Mouse (Mus musculus) retina, embryonic 14.5 days (tissue): ENCODE results near the gene Acr.

Source experiments
- DNase-seq: peaks from one replicate; pipeline ENCODE4 v3.0.0-alpha.2; 2015; ENCODE audit warnings: low spot score

The Acr gene

DNA sequence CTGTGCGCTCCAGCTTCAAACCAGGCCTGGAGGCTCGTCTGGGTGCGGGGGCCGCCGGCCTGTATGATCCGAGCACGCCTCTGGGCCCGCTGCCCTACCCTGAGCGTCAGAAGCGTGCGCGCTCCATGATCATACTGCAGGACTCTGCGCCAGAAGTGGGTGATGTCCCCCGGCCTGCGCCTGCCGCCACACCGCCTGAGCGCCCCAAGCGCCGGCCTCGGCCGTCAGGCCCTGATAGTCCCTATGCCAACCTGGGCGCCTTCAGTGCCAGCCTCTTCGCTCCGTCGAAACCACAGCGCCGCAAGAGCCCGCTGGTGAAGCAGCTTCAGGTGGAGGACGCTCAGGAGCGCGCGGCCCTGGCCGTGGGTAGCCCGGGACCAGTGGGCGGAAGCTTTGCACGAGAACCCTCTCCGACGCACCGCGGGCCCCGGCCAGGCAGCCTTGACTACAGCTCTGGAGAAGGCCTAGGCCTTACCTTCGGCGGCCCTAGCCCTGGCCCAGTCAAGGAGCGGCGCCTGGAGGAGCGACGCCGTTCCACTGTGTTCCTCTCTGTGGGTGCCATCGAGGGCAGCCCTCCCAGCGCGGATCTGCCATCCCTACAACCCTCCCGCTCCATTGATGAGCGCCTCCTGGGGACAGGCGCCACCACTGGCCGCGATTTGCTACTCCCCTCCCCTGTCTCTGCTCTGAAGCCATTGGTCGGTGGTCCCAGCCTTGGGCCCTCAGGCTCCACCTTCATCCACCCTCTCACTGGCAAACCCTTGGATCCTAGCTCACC lies 20.1 kb upstream of the Acr start:
- DNase-seq: peak; percentile 74

DNA sequence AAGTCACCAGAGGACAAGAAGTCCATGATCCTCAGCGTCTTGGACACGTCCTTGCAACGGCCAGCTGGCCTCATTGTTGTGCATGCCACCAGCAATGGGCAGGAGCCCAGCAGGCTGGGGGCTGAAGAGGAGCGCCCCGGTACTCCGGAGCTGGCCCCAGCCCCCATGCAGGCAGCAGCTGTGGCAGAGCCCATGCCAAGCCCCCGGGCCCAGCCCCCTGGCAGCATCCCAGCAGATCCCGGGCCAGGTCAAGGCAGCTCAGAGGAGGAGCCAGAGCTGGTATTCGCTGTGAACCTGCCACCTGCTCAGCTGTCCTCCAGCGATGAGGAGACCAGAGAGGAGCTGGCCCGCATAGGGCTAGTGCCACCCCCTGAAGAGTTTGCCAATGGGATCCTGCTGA lies 19.3 kb upstream of the Acr start:
- DNase-seq: no peak

DNA sequence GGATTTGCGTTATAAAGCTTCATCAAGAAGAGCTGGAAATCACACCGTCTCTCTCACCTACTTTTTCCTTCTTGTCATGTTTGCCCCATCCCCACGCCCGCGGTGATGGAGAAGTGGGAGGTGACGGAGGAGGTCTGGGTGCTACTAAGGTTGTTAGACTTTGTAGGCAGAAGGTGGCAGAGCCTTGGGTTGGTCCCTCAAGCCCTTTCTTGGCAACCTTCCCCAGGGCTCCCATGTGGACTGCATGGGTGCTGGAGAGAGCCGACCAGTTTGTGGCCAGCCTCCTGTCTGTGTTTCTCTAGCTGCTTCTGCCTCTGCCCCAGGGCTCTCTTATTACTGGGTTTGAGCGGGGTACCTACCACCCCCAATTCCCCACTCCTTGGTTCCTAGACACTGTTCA lies 17.6 kb upstream of the Acr start:
- no peak for DNase-seq

DNA sequence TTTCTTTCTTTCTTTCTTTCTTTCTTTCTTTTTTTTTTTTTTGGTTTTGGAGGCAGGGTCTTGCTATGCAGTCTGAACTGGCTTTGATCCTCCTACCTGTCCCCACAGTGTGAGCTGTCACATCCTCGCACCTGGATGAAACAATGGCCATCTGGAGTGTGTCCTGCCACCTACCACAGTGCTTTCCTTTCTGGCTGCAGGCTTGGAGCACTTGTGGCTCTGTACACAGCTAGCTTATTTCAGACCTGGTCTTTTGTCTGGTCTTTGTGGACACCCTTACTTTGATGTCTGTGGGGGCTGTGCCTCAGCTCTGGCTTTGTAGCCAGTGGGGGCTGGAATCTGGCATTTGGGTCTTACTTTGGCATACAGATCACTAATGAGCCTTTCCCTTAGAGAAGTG lies 16.4 kb upstream of the Acr start:
- no peak for DNase-seq

DNA sequence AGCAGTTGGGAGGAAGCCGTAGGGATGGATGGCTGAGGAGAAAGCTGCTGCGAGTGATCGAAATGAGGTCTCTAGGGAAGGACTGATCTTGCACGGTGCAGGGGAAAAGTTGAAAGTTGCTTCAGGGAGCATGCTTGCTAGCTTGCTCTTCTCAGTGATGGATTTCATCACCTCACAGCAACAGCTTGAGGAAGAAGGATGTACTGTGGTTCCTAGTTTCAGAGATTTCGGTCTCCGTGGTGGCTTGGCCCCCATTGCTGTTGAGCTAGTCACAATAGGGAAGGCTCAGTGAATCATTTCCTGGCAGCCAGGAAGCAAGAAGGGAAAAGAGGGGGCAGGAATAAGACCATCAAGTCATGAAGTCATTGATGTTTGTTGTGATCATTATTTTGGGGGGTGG lies 12.5 kb upstream of the Acr start:
- DNase-seq: no peak

DNA sequence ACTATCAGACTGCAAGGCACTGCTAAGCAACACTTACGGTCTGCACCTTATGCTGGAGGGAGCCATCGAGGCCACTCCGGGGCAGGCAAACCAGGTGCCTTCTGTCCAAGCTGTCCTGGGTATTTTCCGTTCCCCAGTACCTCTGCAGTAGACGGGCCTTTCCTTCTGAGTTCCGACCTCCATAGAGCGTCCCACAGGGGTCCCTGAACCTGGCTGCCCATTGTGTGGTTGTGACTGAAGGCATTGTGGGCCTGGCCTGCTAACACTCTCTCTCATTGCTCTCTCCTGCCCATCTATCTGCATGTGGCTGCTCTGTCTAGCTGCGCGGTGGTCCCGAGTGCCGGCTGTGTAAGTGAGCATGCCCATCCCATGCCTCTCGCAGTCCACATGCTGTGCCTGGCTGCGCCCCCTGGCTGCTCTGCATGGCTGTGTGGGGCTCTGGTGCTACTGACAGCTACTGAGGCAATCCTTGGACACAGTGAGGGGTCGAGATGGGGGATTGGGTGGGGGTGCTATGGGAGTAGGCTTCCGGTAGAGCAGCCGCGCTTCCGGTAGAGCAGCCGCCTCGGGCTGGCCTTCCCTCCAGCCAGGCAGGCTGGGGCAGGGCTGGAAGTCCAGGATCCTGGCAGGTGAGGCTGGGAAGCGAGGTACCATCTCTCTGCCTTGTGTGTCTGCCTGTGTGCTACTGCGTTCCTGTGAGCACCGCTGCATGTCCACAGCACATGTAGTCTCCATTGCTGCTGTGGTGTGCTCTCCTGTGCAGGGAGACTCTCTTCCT lies 11.5 kb upstream of the Acr start:
- peak; percentile 62 for DNase-seq

DNA sequence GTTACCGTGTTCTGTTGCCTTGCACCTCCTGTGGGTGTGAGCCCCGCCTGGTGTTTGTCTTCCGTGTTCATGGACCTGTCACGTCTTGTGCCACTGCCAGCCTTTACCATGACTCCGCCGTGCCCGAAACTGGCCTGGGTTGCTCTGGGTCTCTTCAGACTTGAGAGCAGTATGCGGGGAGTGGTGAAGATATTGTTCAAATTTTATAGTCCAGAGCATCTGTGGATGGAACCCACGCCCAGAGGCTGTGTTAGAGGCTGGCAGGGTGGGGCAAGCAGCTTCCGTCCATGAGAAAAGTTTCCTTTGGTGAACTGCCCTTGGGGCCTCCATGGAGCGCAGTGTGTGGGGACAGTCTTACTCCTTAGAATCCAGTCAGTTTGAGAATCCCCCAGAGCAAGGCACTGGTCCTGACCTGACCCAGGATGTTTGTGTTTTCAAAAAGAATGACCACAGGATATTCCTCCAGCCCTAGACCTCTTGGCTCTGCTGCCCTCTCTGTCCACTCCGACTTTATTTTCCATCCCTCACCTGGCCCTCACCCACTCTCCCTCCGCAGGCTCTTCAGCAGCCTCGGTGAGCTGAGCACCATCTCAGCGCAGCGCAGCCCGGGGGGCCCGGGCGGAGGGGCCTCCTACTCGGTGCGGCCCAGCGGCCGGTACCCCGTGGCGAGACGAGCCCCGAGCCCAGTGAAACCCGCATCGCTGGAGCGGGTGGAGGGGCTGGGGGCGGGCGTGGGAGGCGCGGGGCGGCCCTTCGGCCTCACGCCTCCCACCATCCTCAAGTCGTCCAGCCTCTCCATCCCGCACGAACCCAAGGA lies 10.7 kb upstream of the Acr start:
- DNase-seq: no peak

DNA sequence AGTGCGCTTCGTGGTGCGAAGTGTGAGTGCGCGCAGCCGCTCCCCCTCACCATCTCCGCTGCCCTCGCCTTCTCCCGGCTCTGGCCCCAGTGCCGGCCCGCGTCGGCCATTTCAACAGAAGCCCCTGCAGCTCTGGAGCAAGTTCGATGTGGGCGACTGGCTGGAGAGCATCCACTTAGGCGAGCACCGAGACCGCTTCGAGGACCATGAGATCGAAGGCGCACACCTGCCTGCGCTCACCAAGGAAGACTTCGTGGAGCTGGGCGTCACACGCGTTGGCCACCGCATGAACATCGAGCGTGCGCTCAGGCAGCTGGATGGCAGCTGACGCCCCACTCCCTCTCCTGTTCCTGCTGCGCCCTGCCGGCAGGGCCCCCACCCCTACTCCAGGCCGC lies 10.1 kb upstream of the Acr start:
- DNase-seq: no peak

DNA sequence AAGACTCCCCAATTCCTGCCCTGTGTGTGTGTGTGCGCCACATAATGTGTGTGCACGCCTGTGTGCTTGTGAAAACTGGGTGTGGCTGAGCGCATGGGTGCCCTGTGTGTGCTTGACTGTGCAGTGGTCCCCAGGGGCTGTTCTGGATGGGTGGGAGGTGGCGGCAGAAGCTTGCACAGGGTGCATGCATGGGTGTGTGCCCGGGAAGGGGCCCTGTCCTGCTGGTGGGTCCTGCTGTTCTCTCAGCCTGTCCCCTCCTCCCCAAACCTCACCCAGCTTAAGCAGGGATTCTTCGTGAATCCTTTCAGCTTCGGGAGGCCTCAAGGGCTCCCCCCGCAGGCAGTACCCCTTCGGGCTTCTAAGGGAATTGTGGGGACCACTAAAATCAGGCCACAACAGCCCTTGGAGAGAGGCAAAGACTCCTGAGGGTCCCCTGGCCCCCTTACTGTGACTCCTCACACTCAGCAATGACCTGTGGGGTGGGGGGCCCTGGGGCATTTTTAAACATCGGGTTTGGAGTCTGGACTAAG lies 8.9 kb upstream of the Acr start:
- DNase-seq: no peak

DNA sequence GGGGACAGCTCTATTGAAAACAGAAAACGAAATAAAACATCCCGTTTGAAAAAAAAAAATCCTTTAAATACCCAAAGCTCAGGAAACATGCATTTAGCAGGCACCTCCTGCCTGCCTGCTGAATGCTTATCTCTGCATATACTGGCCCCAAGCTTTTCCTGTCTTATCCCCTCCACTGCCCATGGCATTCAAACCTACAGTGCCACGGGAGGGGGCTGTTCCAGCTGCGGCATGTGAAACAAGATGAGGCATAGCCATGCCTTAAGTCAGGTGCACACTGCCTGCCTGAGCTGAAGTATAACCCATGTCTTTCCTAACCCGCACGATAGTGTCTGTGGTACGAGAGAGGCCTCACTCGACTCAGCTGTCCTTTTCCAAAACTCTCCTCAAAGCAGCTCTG lies 4.0 kb downstream of the Acr start:
- DNase-seq: no peak

DNA sequence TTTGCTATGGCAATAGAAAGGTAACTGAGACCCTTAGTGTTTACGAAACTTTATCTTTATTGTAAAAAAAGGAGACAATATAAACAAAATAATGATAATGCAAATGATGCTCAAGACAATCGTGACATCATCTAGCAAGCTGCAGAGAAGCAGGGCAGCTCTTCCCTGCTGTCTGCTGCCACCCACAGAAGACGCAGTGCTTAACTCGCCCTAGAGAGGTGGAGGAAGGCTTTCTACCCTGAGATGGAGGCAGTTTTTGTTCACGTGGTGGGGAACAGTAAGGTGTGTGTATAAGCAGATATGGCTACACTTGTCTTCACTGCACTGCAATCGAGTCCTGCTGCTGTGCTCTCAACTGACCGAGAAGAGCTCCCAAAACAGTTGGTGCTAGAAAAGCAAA lies 14.4 kb downstream of the Acr start:
- DNase-seq: no peak

DNA sequence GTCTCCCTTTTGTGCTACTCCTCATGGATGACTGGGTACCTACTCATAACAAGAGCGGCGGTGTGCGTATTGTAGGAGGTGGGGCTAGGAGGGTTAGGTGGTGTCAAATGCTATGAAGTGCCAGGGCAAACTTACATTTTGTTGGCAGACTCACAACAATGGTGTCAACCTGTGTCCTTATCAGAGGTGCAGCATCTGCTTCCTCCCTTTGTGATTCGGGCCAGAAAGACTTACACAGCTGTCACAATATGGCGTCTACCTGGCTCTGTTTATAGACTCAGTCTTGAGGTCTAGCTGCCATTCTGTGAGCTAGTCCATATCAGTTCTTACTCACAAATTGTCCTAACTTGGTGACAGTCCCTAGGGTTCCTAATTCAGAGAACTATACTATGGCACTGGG lies 17.0 kb downstream of the Acr start:
- peak; percentile 23 for DNase-seq

DNA sequence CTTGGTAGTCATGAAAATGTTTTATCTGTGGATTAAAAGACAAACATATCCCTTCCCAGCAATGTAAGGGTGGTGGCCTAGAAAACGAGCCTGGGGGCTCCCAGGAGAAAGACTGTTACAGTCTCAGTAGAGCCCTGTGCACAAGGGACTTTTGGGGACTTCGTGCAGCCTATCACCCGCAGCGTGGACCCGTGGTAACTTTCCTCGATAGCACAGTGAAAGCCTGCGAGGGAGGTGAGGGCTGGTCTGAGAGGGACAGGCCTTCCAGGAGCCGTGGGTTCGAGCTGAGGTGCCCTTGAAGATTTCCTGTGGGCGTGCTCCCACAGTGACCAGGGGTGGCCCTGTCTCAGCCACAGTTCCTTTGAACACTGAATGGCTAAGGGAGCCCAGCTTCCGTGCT lies 17.5 kb downstream of the Acr start:
- DNase-seq: no peak

DNA sequence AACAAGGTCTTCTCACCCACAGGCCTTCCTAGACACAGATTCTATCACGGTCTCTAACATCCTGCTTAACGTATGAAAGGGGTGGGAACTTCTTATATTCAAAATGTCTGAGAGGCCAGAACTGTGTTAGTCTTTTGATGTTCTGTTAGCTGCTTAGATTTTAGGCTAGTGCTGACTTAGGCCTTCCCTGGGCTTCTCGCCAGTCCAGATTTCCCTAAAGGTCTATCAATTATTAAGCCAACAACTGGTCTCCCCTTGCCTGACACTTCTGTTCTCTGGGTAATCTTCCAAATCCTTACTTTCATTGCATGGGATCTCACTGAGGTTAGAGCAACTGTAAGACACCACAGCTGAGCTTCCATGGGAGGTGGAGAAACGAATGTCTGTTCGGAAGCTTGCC lies 21.0 kb downstream of the Acr start:
- DNase-seq: no peak

DNA sequence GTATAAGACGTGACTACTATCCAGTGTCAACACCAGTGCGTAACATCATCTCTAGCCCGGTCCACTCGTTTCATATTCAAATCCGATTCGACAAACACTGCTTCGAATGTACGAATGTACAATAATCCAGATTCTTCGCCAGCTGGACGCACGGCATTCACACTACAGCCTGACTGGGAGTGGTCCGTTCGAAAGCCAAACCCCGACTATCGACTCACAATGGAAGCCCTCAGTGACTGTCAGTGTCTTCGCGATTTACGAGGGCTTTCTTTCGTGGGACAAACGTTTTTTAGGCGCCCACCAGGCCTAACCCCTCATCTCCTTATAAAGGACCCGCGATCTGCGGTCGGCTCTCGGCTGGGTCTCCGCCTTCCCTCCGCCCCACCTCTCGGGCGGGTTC lies 23.2 kb downstream of the Acr start:
- DNase-seq: no peak

DNA sequence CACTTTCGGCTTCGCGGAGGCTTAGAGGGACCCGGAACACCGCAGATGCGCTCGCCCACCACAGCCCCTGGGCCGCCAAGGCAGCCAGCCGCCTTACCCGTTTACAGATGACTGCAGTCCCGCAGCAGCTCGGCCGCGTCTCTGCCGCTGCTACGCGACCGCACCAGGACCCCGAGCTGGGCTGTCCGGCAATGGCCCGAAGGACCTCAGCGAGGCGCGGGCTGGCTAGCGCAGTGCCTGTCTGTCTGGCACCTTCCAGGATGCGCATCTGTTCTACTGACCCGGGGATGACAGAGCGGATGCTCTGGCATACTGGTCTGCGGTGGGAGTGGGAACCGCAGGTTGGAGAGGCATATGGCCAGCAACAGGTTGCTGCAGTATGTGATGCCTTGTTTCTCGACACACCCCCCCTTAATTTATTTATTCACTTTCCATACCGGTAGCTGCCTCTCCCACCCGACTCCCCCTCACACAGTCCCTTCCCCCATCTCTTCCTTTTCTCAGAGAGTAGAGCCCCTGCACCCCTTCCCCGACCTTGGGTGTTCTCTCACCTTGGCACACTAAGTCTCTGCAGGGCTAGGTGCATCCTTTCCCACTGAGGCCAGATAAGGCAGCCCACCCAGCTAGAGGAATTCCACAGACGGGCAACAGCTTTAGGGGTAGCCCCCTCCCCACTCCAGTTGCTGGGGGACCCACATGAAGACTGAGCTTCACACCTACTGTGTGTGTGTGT lies 23.8 kb downstream of the Acr start, which contains the start of gene Rabl2:
Gene Rabl2 (minus strand): TSS at position 201 of the 733 bp plus-strand sequence.
- peak; percentile 96 for DNase-seq

DNA sequence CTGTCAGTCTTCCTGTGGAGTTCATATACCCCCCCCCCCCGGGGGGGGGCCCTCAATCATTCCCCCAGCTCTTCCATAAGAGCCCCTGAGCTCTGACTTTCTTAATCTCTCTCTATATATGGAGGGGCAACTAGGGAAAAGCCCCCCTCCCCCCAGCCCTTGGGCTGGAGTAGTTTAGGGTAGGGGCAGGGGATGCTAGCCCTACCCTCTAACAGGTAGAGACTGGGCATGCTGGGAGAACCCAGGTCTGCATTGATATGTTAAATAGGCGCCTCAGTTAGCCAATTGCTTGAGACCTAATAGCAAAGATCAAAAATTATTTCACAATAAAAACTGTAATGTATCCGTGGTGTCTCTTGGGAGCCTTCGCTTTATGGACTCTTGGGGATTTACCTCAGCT lies 24.4 kb downstream of the Acr start:
- no peak for DNase-seq

DNA sequence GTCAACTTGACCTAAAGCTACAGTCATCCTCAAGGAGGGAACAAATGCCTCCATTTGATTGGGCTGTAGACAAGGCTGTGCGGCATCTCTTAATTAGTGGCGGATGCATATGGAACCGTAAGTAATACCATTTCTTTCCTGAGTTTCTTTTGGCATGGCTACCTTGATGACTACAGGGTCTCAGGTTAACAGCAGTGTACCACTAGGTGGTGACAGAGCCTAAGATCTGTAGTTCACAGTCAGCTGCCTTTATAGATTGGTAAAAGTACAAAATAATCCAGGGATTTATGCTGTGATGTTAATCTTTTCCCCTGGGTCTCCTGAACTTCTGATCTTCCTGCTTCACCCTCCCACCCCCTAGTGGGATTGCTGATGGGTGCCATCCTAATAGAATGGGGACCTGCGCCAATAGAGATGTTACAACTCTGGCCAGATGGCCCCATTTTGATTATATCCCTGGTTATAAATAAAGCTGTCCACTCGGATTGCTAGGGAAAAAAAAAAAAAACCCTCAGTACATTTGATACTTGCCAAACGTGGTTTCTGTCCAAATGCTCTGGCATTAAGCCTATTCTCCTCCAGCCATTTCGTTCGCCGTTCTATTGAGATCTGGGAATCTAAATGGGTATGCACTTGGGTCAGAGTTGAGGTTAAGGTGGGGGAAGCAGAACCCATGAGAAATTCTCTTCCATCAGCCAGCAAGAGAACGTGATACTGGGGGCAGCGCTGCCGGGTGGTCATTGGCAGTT lies 37.9 kb downstream of the Acr start:
- peak; percentile 23 for DNase-seq

DNA sequence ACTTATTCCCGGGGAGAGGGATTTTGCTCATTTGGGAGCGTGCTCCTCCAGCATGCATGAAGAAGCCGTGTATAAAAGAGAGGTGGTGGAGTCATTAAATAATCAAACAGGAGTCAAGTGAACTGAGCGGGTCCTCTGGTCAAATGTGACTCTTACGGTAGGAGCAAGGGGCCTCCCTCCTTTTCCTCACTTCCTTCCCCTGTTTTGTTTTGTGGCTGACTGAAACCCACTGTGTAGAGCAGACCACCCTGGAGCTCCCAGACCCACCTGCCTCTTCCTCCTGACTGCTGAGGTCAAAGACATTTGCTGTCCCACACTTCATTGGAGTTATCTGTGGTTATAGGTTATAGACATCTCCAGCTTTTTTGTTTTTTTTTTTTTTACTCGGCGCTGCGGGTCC lies 39.4 kb downstream of the Acr start:
- no peak for DNase-seq

DNA sequence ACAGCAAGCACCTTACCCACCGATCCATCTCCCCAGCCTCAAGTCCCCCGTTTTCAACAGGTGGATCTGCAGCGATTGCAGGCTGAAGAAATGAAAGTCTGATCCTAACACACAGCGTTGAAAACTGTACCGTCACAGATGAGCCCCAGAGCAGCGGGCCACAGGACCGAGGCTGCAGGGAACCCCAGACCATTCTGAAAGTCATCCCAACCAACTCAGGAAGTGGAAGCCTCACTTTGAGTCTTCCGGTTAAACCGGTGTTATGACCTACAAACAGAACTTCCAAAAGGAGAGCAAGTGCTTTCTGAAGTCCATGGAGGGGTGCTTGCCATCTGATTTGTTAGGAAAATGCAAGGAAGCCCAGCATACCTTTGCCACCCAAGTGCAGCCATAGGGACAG lies 39.8 kb downstream of the Acr start:
- DNase-seq: no peak

DNA sequence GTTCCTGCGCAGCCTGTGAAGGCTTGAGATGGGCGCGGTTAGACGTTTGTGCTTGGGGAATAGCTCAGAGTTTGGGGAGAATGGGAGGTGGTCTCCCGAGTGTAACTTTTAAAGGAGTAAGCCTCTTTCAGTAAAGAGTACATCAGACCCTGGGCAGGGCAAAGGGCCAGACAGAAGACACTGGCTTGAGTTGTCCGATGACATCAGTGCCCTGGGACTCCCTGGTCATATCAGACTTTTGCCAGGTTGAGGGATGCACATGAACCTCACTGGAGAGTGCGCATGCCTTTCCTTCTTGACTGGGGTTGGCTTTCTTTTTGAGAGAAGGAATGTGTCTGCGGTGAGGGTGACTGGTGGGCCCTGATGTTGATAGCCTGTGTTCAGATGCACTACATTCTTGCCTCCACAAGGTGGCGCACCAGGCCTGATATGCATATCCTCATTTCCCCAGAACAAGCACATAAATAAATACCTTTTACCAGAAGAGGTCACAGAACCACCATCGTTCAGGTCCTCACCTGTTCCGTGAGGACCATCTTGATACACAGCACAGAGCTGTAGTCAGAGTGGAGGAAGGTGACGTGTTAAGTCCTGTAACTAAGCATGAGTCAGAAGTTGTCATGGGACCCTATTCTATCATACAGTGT lies 54.3 kb downstream of the Acr start:
- DNase-seq: peak; percentile 72
